Mouse (Mus musculus): ENCODE measurements around the gene Mecom. TPM values are rescaled to one million over a fixed set of nuclear protein-coding genes. Genes with fewer than 3 reads are reported as not detected.
A peak's percentile ranks its signal among the peaks of the same experiment; 100 is the strongest.
"Not testable (repeated sequence)": the region's sequence is repeated elsewhere in the genome, so short reads cannot be mapped to it uniquely, and the experiment has no call there.

The Mecom gene
- polyA plus RNA-seq, 1 experiment from 2014 or later, result 218 TPM

DNA sequence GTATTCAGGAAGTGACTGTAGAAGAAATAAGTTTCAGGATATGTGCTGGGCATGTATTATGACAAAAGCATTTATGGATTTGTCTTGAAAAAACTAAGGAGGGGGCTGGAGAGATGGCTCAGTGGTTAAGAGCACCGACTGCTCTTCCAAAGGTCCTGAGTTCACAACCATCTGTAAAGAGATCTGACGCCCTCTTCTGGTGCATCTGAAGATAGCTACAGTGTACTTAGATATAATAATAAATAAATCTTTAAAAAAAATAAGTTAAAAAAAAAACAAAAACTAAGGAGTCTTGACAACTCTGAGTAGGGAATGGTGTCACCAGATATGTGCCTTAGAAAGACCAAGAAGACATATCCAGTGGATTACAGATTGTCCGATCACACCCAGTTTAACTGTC, 27.1 kb downstream of the Mecom start:
- not testable (repeated sequence) for H3K27me3 ChIP-seq (ENCODE audit: control insufficient read depth, insufficient read depth, low read length); H3K9ac ChIP-seq (ENCODE audit: low read length); H3K9me3 ChIP-seq (ENCODE audit: control insufficient read depth, low read length); DNase-seq (ENCODE audit: low spot score); H3K36me3 ChIP-seq (ENCODE audit: control insufficient read depth, insufficient read depth, low read length); H3K27ac ChIP-seq (replicated peaks; ENCODE audit: low read depth, low read length); H3K4me3 ChIP-seq (ENCODE audit: low read depth, low read length); ATAC-seq (ENCODE audit: insufficient number of reproducible peaks, low FRiP score, low TSS enrichment, low read depth); H3K4me2 ChIP-seq (ENCODE audit: low read depth, severe bottlenecking); H3K4me1 ChIP-seq (ENCODE audit: control insufficient read depth, insufficient read depth, low read length)
- 58% methylated on average over 3 of the region's 3 CpGs for WGBS

DNA sequence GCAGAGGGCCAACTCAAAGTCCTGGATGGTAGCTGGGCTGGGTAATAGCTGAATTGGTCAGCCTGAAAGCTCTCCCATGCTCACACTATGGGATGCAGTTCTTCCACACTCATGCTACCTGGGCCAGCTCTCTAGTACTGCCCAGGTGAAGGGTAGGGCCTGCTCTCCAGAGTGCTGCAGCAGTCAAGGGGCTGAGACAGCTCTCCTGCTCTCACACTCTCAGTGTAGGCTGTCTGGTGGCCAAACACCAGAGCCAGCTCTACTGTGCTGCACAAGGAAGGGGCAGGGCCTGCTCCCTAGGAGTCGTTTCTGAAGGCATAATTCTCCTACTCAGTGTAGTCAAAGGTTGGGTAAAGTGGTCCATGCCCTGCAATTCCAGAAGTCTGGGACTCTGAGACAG, 28.4 kb downstream of the Mecom start:
- DNase-seq (ENCODE audit: low spot score) (no peak), ATAC-seq (ENCODE audit: insufficient number of reproducible peaks, low FRiP score, low TSS enrichment, low read depth) (no peak)
- no peaks in the 10 kb centered on the region for H3K36me3 ChIP-seq (ENCODE audit: control insufficient read depth, insufficient read depth, low read length)
- H3K27ac ChIP-seq (replicated peaks; ENCODE audit: low read depth, low read length), result no peak overlapping the region
- no peak overlapping the region for H3K9ac ChIP-seq (ENCODE audit: low read length)
- no peaks in the 10 kb centered on the region for H3K4me1 ChIP-seq (ENCODE audit: control insufficient read depth, insufficient read depth, low read length)
- no peak overlapping the region for H3K4me2 ChIP-seq (ENCODE audit: low read depth, severe bottlenecking)
- 39% methylated on average over 1 of the region's 1 CpGs for WGBS
- H3K27me3 ChIP-seq (ENCODE audit: control insufficient read depth, insufficient read depth, low read length), result no peaks in the 10 kb centered on the region
- H3K9me3 ChIP-seq (ENCODE audit: control insufficient read depth, low read length), result no peaks in the 10 kb centered on the region
- H3K4me3 ChIP-seq (ENCODE audit: low read depth, low read length), result no peak overlapping the region

GRCm38 (mm10) chr3:30515795-30516170, 32.0 kb downstream of the Mecom start:
- Histone ChIP-seq H3K4me2 (ENCODE audit: low read depth, severe bottlenecking) (peak overlapping the region; percentile 86), H3K4me1 (ENCODE audit: control insufficient read depth, insufficient read depth, low read length) (peaks cover 16% of the 10 kb centered on the region), H3K27me3 (ENCODE audit: control insufficient read depth, insufficient read depth, low read length) (no peaks in the 10 kb centered on the region), H3K4me3 (ENCODE audit: low read depth, low read length) (peak overlapping the region; percentile 53), H3K27ac (replicated peaks; ENCODE audit: low read depth, low read length) (peak overlapping the region; percentile 100), H3K9ac (ENCODE audit: low read length) (peak overlapping the region; percentile 88), H3K36me3 (ENCODE audit: control insufficient read depth, insufficient read depth, low read length) (no peaks in the 10 kb centered on the region), H3K9me3 (ENCODE audit: control insufficient read depth, low read length) (no peaks in the 10 kb centered on the region)
- WGBS, result 10% methylated on average over 9 of the region's 9 CpGs
- no peak for ATAC-seq (ENCODE audit: insufficient number of reproducible peaks, low FRiP score, low TSS enrichment, low read depth)
- DNase-seq (ENCODE audit: low spot score), result no peak

DNA sequence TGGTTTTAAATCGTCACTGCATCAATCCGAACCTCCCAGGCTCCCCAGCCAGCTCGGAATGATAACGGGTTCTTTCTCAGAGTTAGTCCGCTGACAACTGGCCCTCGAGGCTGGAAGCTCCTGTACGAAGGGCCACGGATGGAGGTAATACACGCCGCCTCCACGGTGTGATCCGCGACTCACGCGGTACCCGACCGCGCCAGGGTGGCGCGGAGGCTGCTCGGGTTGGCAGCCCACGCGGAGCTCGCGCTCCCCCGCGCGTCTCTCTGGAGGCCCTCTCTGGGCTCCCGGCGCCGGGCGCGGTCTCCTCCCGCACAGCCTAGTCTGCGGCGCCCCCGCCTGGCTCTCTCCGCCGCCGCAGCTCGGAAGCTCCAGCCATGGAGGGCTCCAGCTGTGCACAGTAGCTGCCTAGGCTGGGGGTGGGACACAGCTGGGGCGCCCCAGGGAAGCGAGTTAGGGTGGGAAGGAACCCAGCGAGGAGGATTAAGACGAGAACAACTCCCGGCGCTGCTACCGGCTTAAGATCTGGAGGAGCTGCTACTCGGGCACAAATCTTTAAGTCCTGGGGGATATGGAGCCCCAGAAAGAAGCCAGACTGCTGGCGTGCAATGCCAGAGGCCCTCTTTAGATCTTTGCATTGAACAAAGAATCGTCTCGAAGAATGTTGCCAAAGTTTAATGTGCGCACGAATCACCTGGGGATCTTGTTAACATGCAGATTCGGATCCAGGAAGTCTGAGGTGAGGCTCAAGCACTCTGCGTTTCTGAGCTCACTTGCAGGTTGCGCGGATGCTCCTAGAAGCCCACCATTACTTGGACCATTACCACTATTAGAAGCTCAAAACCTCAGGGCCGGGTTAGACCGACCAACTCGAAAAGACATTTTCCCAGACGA, 32.7 kb downstream of the Mecom start:
- Histone ChIP-seq H3K4me1 (ENCODE audit: control insufficient read depth, insufficient read depth, low read length) (peaks cover 22% of the 10 kb centered on the region), H3K4me2 (ENCODE audit: low read depth, severe bottlenecking) (peak overlapping the region; percentile 86), H3K27me3 (ENCODE audit: control insufficient read depth, insufficient read depth, low read length) (no peaks in the 10 kb centered on the region), H3K9ac (ENCODE audit: low read length) (peak overlapping the region; percentile 88), H3K9me3 (ENCODE audit: control insufficient read depth, low read length) (no peaks in the 10 kb centered on the region), H3K36me3 (ENCODE audit: control insufficient read depth, insufficient read depth, low read length) (no peaks in the 10 kb centered on the region), H3K4me3 (ENCODE audit: low read depth, low read length) (peak overlapping the region; percentile 53), H3K27ac (replicated peaks; ENCODE audit: low read depth, low read length) (peak overlapping the region; percentile 100)
- ATAC-seq (ENCODE audit: insufficient number of reproducible peaks, low FRiP score, low TSS enrichment, low read depth), result peak; percentile 81
- WGBS, result under 1% methylated on average over 61 of the region's 62 CpGs
- DNase-seq (ENCODE audit: low spot score), result peak; percentile 88

- H3K27me3 ChIP-seq (ENCODE audit: control insufficient read depth, insufficient read depth, low read length), result no peaks in the 10 kb centered on the region
- H3K9ac ChIP-seq (ENCODE audit: low read length), result peak overlapping the region; percentile 88
- no peaks in the 10 kb centered on the region for H3K36me3 ChIP-seq (ENCODE audit: control insufficient read depth, insufficient read depth, low read length)
- WGBS, result under 1% methylated on average over 52 of the region's 52 CpGs
- H3K4me1 ChIP-seq (ENCODE audit: control insufficient read depth, insufficient read depth, low read length), result peaks cover 24% of the 10 kb centered on the region
- peak overlapping the region; percentile 100 for H3K27ac ChIP-seq (replicated peaks; ENCODE audit: low read depth, low read length)
- peak overlapping the region; percentile 86 for H3K4me2 ChIP-seq (ENCODE audit: low read depth, severe bottlenecking)
- H3K9me3 ChIP-seq (ENCODE audit: control insufficient read depth, low read length), result no peaks in the 10 kb centered on the region
- H3K4me3 ChIP-seq (ENCODE audit: low read depth, low read length), result peak overlapping the region; percentile 53
- ATAC-seq (ENCODE audit: insufficient number of reproducible peaks, low FRiP score, low TSS enrichment, low read depth) (no peak), DNase-seq (ENCODE audit: low spot score) (peak; percentile 81)
Measured at GRCm38 (mm10) chr3:30514051-30514754, 33.6 kb downstream of the Mecom start.

GRCm38 (mm10) chr3:30513314-30513997, 34.4 kb downstream of the Mecom start:
- 0 out of 2 replicates have a peak, but pooled peaks have one; percentile 19 for ATAC-seq (ENCODE audit: insufficient number of reproducible peaks, low FRiP score, low TSS enrichment, low read depth)
- WGBS, result under 1% methylated on average over 16 of the region's 16 CpGs
- H3K4me1 ChIP-seq (ENCODE audit: control insufficient read depth, insufficient read depth, low read length), result peaks cover 24% of the 10 kb centered on the region
- H3K36me3 ChIP-seq (ENCODE audit: control insufficient read depth, insufficient read depth, low read length), result no peaks in the 10 kb centered on the region
- peak overlapping the region; percentile 100 for H3K27ac ChIP-seq (replicated peaks; ENCODE audit: low read depth, low read length)
- peak overlapping the region; percentile 88 for H3K9ac ChIP-seq (ENCODE audit: low read length)
- peak overlapping the region; percentile 53 for H3K4me3 ChIP-seq (ENCODE audit: low read depth, low read length)
- H3K9me3 ChIP-seq (ENCODE audit: control insufficient read depth, low read length), result no peaks in the 10 kb centered on the region
- peak overlapping the region; percentile 86 for H3K4me2 ChIP-seq (ENCODE audit: low read depth, severe bottlenecking)
- DNase-seq (ENCODE audit: low spot score), result peak; percentile 64
- no peaks in the 10 kb centered on the region for H3K27me3 ChIP-seq (ENCODE audit: control insufficient read depth, insufficient read depth, low read length)

- no peak for ATAC-seq (ENCODE audit: insufficient number of reproducible peaks, low FRiP score, low TSS enrichment, low read depth)
- DNase-seq (ENCODE audit: low spot score), result peak; percentile 67
- Histone ChIP-seq H3K4me3 (ENCODE audit: low read depth, low read length) (no peak overlapping the region; the same call in 1 of the 2 replicates), H3K4me1 (ENCODE audit: control insufficient read depth, insufficient read depth, low read length) (peaks cover 24% of the 10 kb centered on the region), H3K36me3 (ENCODE audit: control insufficient read depth, insufficient read depth, low read length) (no peaks in the 10 kb centered on the region), H3K27me3 (ENCODE audit: control insufficient read depth, insufficient read depth, low read length) (no peaks in the 10 kb centered on the region), H3K9ac (ENCODE audit: low read length) (peak overlapping the region; percentile 58), H3K27ac (replicated peaks; ENCODE audit: low read depth, low read length) (peak overlapping the region; percentile 100), H3K9me3 (ENCODE audit: control insufficient read depth, low read length) (no peaks in the 10 kb centered on the region), H3K4me2 (ENCODE audit: low read depth, severe bottlenecking) (peak overlapping the region; percentile 86)
- 1% methylated on average over 12 of the region's 12 CpGs for WGBS
Measured at GRCm38 (mm10) chr3:30512459-30513030, 35.3 kb downstream of the Mecom start.

GRCm38 (mm10) chr3:30511796-30512195, 36.0 kb downstream of the Mecom start:
- 9% methylated on average over 7 of the region's 7 CpGs for WGBS
- Histone ChIP-seq H3K4me1 (ENCODE audit: control insufficient read depth, insufficient read depth, low read length) (peaks cover 24% of the 10 kb centered on the region), H3K9ac (ENCODE audit: low read length) (peak overlapping the region; percentile 46), H3K9me3 (ENCODE audit: control insufficient read depth, low read length) (no peaks in the 10 kb centered on the region), H3K36me3 (ENCODE audit: control insufficient read depth, insufficient read depth, low read length) (no peaks in the 10 kb centered on the region), H3K27ac (replicated peaks; ENCODE audit: low read depth, low read length) (peak overlapping the region; percentile 100), H3K4me3 (ENCODE audit: low read depth, low read length) (no peak overlapping the region), H3K4me2 (ENCODE audit: low read depth, severe bottlenecking) (peak overlapping the region; percentile 86; the same call in 1 of the 2 replicates), H3K27me3 (ENCODE audit: control insufficient read depth, insufficient read depth, low read length) (no peaks in the 10 kb centered on the region)
- DNase-seq (ENCODE audit: low spot score) (peak; percentile 29), ATAC-seq (ENCODE audit: insufficient number of reproducible peaks, low FRiP score, low TSS enrichment, low read depth) (no peak)

Measured in limb, embryonic 11.5 days (tissue).